ENCODE assay signal across 7 mouse cellular contexts in the genomic region with DNA sequence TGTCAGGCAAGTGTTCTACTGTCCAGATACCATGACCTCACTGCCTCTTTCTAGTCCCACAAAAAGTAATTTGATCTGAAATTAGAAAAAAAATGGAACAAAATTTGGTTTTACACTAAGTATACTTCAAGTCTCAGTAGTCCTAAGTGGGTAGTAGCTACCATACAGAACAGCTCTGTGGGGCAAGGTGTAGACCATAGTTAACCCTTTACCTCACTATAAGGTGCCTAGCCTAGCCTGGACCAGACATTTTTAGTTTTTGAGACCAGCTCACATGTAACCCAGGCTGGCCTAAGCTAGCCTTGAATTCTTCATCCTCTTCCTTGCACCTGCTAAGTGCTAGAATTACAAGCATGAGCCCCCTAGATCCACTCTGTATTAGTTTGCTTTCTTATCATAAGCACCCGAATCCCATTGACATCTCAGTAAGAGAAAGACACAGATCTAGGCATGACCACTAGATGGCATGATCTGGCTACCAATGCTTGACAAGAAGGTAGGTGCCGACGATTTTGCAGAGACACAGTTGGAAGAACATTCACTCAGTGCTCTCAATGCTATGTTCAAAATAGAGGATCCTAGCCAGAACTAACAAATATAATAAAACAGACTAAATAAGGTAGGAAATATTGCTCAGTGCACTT. TPM values are rescaled to one million over a fixed set of nuclear protein-coding genes. Genes with fewer than 3 reads are reported as not detected.
A peak's percentile ranks its signal among the peaks of the same experiment; 100 is the strongest.
DNase-seq lines count a peak whose midpoint lies in the region; ATAC-seq and TF ChIP-seq lines count a peak whose summit lies in the region.

No protein-coding gene starts in this region.

- H3K27me3 ChIP-seq in E14TG2a.4 (ENCODE audit: insufficient read depth, low read length) = no peaks in the 10 kb centered on the region
- H3K27me3 ChIP-seq in hindbrain, embryonic 13.5 days = no peaks in the 10 kb centered on the region
- peaks cover 2% of the 10 kb centered on the region for H3K27me3 ChIP-seq in megakaryocyte, embryonic 14.5 days (replicated peaks)

- H3K36me3 ChIP-seq in E14TG2a.4 (ENCODE audit: insufficient read depth, low read length) = no peaks in the 10 kb centered on the region
- no peaks in the 10 kb centered on the region for H3K36me3 ChIP-seq in hindbrain, embryonic 13.5 days
- no peaks in the 10 kb centered on the region for H3K36me3 ChIP-seq in megakaryocyte, embryonic 14.5 days (replicated peaks; ENCODE audit: low read length)

- DNase-seq in layer of hippocampus, postnatal 14 days (ENCODE audit: low spot score in 2 of 2) = peak; percentile 53 to 91
- DNase-seq in skeletal muscle tissue, adult 2 months (ENCODE audit: low read depth, low spot score) = peak; percentile 78

- H3K9me3 ChIP-seq in E14TG2a.4 (ENCODE audit: low read length) = no peaks in the 10 kb centered on the region
- H3K9me3 ChIP-seq in hindbrain, embryonic 13.5 days = no peaks in the 10 kb centered on the region
- no peaks in the 10 kb centered on the region for H3K9me3 ChIP-seq in megakaryocyte, embryonic 14.5 days

- no peak overlapping the region for H3K27ac ChIP-seq in embryonic fibroblast, embryonic 13.5 days (ENCODE audit: insufficient read depth, low read length)
- no peak overlapping the region for H3K27ac ChIP-seq in hindbrain, embryonic 13.5 days

- peaks cover 29% of the 10 kb centered on the region for H3K4me1 ChIP-seq in E14TG2a.4 (replicated peaks; ENCODE audit: low read depth, low read length)
- H3K4me1 ChIP-seq in embryonic fibroblast, embryonic 13.5 days (ENCODE audit: control insufficient read depth, insufficient read depth, low read length) = no peaks in the 10 kb centered on the region
- H3K4me1 ChIP-seq in hindbrain, embryonic 13.5 days (replicated peaks) = no peaks in the 10 kb centered on the region; the same call in 1 of the 2 replicates
- H3K4me1 ChIP-seq in megakaryocyte, embryonic 14.5 days = peaks cover 69% of the 10 kb centered on the region

- H3K9ac ChIP-seq in hindbrain, embryonic 13.5 days = no peak overlapping the region

- no peak overlapping the region for H3K4me2 ChIP-seq in hindbrain, embryonic 13.5 days

- no peak for TF ChIP-seq POLR2A in embryonic fibroblast, embryonic 13.5 days (IDR thresholded peaks at IDR 0.05; ENCODE audit: low read depth, low read length)

- peak; percentile 61 for TF ChIP-seq CTCF in E14TG2a.4 (conservative IDR thresholded peaks at IDR 0.05; ENCODE audit: low read length)
- TF ChIP-seq CTCF in embryonic fibroblast, embryonic 13.5 days (IDR thresholded peaks at IDR 0.05; ENCODE audit: borderline replicate concordance, insufficient read depth, low read length) = peak; percentile 37; the same call in 1 of the 2 replicates

- ATAC-seq in activated CD4-positive, CD25-positive, alpha-beta regulatory T cell, adult 4 months = peak; percentile 84
- ATAC-seq in hindbrain, embryonic 13.5 days (ENCODE audit: low FRiP score) = peak; percentile 54; the same call in 1 of the 2 replicates

- 6% methylated on average over 3 of the region's 3 CpGs for WGBS in hindbrain, embryonic 13.5 days

- H3K4me3 ChIP-seq in E14TG2a.4 (replicated peaks; ENCODE audit: low read length) = no peak overlapping the region
- H3K4me3 ChIP-seq in embryonic fibroblast, embryonic 13.5 days (ENCODE audit: insufficient read depth, low read length) = no peak overlapping the region
- H3K4me3 ChIP-seq in hindbrain, embryonic 13.5 days = no peak overlapping the region
- H3K4me3 ChIP-seq in megakaryocyte, embryonic 14.5 days (replicated peaks) = peak overlapping the region; percentile 35

RNA-seq across cellular contexts. Expression of gene Tmbim1, which starts 7.7 kb away (rescaled TPM):
- polyA plus RNA-seq in activated CD4-positive, CD25-positive, alpha-beta regulatory T cell, adult 4 months (2017; shearing (Covaris generic)) = 10 to 100 TPM; 13.1 to 16.1 TPM
- polyA plus RNA-seq in embryonic fibroblast, embryonic 13.5 days (2011; ENCODE audit: insufficient read length, low read depth, missing spikeins) = 88.6 and 115 TPM in 2 replicates
- polyA plus RNA-seq in hindbrain, embryonic 13.5 days (2015; fragmentation: Nextera tagmentation; extraction: Ambion mirVana) = 7.8 and 8.6 TPM in 2 replicates
- 10 to 100 TPM; 19.5 to 19.7 TPM for total RNA-seq in layer of hippocampus, postnatal 14 days (2021)
- 128 and 140 TPM in 2 replicates for polyA plus RNA-seq in megakaryocyte, embryonic 14.5 days (2012; ENCODE audit: insufficient read depth, low replicate concordance)

RNA-seq across cellular contexts. Expression of gene Pnkd, which starts 28.4 kb away (rescaled TPM):
- 10 to 100 TPM; 80.2 to 97.8 TPM for polyA plus RNA-seq in activated CD4-positive, CD25-positive, alpha-beta regulatory T cell, adult 4 months (2017; shearing (Covaris generic))
- 19.6 and 21.5 TPM in 2 replicates for polyA plus RNA-seq in embryonic fibroblast, embryonic 13.5 days (2011; ENCODE audit: insufficient read length, low read depth, missing spikeins)
- 98.2 and 102 TPM in 2 replicates for polyA plus RNA-seq in hindbrain, embryonic 13.5 days (2015; fragmentation: Nextera tagmentation; extraction: Ambion mirVana)
- total RNA-seq in layer of hippocampus, postnatal 14 days (2021) = 100 to 1,000 TPM; 143 to 157 TPM
- polyA plus RNA-seq in megakaryocyte, embryonic 14.5 days (2012; ENCODE audit: insufficient read depth, low replicate concordance) = 113 and 116 TPM in 2 replicates

RNA-seq across cellular contexts. Expression of gene Aamp, which starts 28.6 kb away (rescaled TPM):
- 100 to 1,000 TPM; 139 to 184 TPM for polyA plus RNA-seq in activated CD4-positive, CD25-positive, alpha-beta regulatory T cell, adult 4 months (2017; shearing (Covaris generic))
- 85.7 and 90.3 TPM in 2 replicates for polyA plus RNA-seq in embryonic fibroblast, embryonic 13.5 days (2011; ENCODE audit: insufficient read length, low read depth, missing spikeins)
- polyA plus RNA-seq in hindbrain, embryonic 13.5 days (2015; fragmentation: Nextera tagmentation; extraction: Ambion mirVana) = 199 and 206 TPM in 2 replicates
- total RNA-seq in layer of hippocampus, postnatal 14 days (2021) = 100 to 1,000 TPM; 143 to 145 TPM
- 180 and 228 TPM in 2 replicates for polyA plus RNA-seq in megakaryocyte, embryonic 14.5 days (2012; ENCODE audit: insufficient read depth, low replicate concordance)

RNA-seq across cellular contexts. Expression of gene Gpbar1, which starts 34.8 kb away (rescaled TPM):
- under 1 TPM in 1 of 2 experiments, not detected in 1; 0.32 TPM for polyA plus RNA-seq in activated CD4-positive, CD25-positive, alpha-beta regulatory T cell, adult 4 months (2017; shearing (Covaris generic))
- polyA plus RNA-seq in embryonic fibroblast, embryonic 13.5 days (2011; ENCODE audit: insufficient read length, low read depth, missing spikeins) = 0.92 and 1.3 TPM in 2 replicates
- 0.42 TPM in 1 of 2 replicates, not detected in the other for polyA plus RNA-seq in hindbrain, embryonic 13.5 days (2015; fragmentation: Nextera tagmentation; extraction: Ambion mirVana)
- not detected for total RNA-seq in layer of hippocampus, postnatal 14 days (2021)
- polyA plus RNA-seq in megakaryocyte, embryonic 14.5 days (2012; ENCODE audit: insufficient read depth, low replicate concordance) = 0.28 TPM in 1 of 2 replicates, not detected in the other

RNA-seq across cellular contexts. Expression of gene Catip, which starts 48.7 kb away (rescaled TPM):
- not detected for polyA plus RNA-seq in activated CD4-positive, CD25-positive, alpha-beta regulatory T cell, adult 4 months (2017; shearing (Covaris generic))
- 3.6 and 3.7 TPM in 2 replicates for polyA plus RNA-seq in embryonic fibroblast, embryonic 13.5 days (2011; ENCODE audit: insufficient read length, low read depth, missing spikeins)
- polyA plus RNA-seq in hindbrain, embryonic 13.5 days (2015; fragmentation: Nextera tagmentation; extraction: Ambion mirVana) = 0.80 and 1.6 TPM in 2 replicates
- total RNA-seq in layer of hippocampus, postnatal 14 days (2021) = 1 to 10 TPM; 1.1 to 1.8 TPM
- polyA plus RNA-seq in megakaryocyte, embryonic 14.5 days (2012; ENCODE audit: insufficient read depth, low replicate concordance) = 0.59 TPM in 1 of 2 replicates, not detected in the other
